Mouse (Mus musculus): ENCODE measurements at regions not wholly inside any gene's neighbourhood (a gene's known extent, or its start where the extent isn't known, plus 50 kb on each side); places are given as distances from the start of the nearest gene placed in this dataset.

DNA sequence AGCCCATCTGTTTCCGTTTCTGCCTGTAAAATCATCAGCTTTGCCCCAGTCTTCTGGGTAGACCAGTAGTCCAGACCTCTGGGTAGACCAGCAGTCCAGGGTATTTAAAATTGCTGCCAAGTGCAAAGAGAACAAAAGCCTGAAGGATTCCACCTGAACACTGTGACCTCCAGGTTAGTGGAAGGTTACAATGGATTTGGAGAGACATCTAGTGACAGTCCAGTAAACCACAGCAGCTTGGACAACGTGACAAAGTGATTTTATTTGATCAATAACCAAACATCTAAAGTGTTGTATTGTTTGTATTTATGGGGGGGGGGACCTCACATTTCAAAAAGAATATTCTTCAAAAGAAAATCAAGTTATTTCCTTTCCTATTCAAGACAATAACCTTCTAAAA, 81.4 kb downstream of the Setd4 start:
- TF ChIP-seq CTCF (conservative IDR thresholded peaks at IDR 0.05; ENCODE audit: insufficient read depth, insufficient read length, low read depth, low read length) (no peak), POLR2A (IDR thresholded peaks at IDR 0.05; ENCODE audit: low read depth, low read length) (no peak)

Data from kidney, adult 2 months (tissue).